Mouse (Mus musculus) gastrocnemius, postnatal 14 days (tissue): ENCODE measurements around the gene Timp1. TPM values are rescaled to one million over a fixed set of nuclear protein-coding genes. Genes with fewer than 3 reads are reported as not detected.

Experiments
- DNase-seq: peaks from one replicate; pipeline ENCODE4 v3.0.0; 2021; ENCODE audit warnings: mixed read lengths
- intact Hi-C: fragments of 180-260 bp; cut with DNase I; formaldehyde crosslinking; loops from one replicate; pipeline ENCODE4 v1.15.1; 2025; ENCODE audit warnings: low total_unique reads
- microRNA-seq, 2 experiments: library from miRNA; unstranded; fragments of <30 nt; microRNA quantifications; one replicate each; pipeline ENCODE4 v1.2.0; 2021
- total RNA-seq, 2 experiments: library from RNA; stranded (reverse); gene quantifications; 2 replicates each; pipeline ENCODE4 v1.2.3; 2021

Gene Timp1
- total RNA-seq, 2 experiments from 2014 or later, result 4.8 to 5.8 TPM

GRCm38 (mm10) chrX:20921366-20921765 lies 51.4 kb downstream of the Timp1 start:
- no peak for DNase-seq
- intact Hi-C loops, result no loop called here

DNA sequence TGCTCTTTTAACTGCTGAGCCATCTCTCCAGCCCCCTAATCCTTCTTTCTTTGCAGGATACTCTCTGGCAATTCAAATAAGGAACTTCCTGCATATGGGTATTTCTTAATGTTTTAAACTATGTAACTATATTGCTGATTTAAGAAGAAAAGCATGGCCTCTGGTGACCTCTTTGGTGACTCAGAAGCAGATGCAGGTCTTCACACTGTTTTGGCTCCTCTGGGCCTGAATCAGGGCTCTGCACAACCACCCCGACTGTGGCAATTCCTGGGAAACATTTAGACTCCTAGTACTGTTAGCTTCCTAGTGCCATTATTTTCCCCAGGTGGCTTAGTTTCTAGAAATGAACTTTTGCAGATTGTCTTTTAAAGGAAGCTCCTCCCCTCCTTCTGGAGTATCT lies 53.5 kb downstream of the Timp1 start:
- intact Hi-C loops, result no loop called here
- DNase-seq, result no peak

Small RNA genes within 50 kb of the gene (microRNA-seq; reads per million reads assigned to microRNA genes)
- gene Gm24824 (0 reads per million in 2 experiments), gene Mir5617 (0 reads per million in 2 experiments)

Other genes with a start within 250 kb of the Timp1 start
- gene Uba1, start 211.8 kb upstream of the Timp1 start, total RNA-seq, result 100 to 1,000 TPM; 154 to 161 TPM
- gene Cdk16, start 182.2 kb upstream of the Timp1 start, total RNA-seq, result 100 to 1,000 TPM; 122 TPM
- gene Usp11, start 166.3 kb upstream of the Timp1 start, total RNA-seq, result 1 to 10 TPM; 3.1 to 3.4 TPM
- gene Araf, start 72.4 kb upstream of the Timp1 start, total RNA-seq, result 10 to 100 TPM; 74.6 to 78.7 TPM
- gene Syn1, start 50.8 kb downstream of the Timp1 start, total RNA-seq, result under 1 TPM; 0.20 to 0.29 TPM
- 1 to 10 TPM; 4.3 to 4.4 TPM for gene Cfp, start 61.4 kb downstream of the Timp1 start, total RNA-seq
- gene Elk1, start 80.4 kb downstream of the Timp1 start, total RNA-seq, result 1 to 10 TPM; 6.4 to 7.3 TPM
- 10 to 100 TPM; 22.2 to 26.2 TPM for gene Uxt, start 91.9 kb downstream of the Timp1 start, total RNA-seq
- 1 to 10 TPM; 2.1 to 2.5 TPM for gene Zfp182, start 192.2 kb downstream of the Timp1 start, total RNA-seq
- gene Spaca5, start 198.2 kb downstream of the Timp1 start, total RNA-seq, result not detected
- under 1 TPM; 0.33 to 0.53 TPM for gene Zfp300, start 219.4 kb downstream of the Timp1 start, total RNA-seq
- gene Ssxa1, start 245.7 kb downstream of the Timp1 start, total RNA-seq, result not detected